Mouse (Mus musculus) T-helper 2 cell (primary cell): ENCODE results near the gene Rbms3.

Source experiments
- in situ Hi-C: fragments of 300-600 bp; cut with MboI, MseI; formaldehyde crosslinking; loops from one replicate; pipeline ENCODE4 v1.15.1; 2025; ENCODE audit warnings: high pct_unique_total_duplicates

The Rbms3 gene

GRCm38 (mm10) chr9:117252411-117252861 is 377.3 kb downstream of the Rbms3 start:
- in situ Hi-C loops, result no loop called here

GRCm38 (mm10) chr9:117251521-117252368 is 378.0 kb downstream of the Rbms3 start:
- in situ Hi-C loops, result no loop called here

- in situ Hi-C loops, result no loop called here
These were observed 378.9 kb downstream of the Rbms3 start for GRCm38 (mm10) chr9:117250831-117251165.

GRCm38 (mm10) chr9:117250036-117250830 is 379.5 kb downstream of the Rbms3 start:
- in situ Hi-C loops, result no loop called here

GRCm38 (mm10) chr9:117247311-117247980 is 382.3 kb downstream of the Rbms3 start:
- in situ Hi-C loops, result no loop called here

GRCm38 (mm10) chr9:117246173-117246572 is 383.5 kb downstream of the Rbms3 start:
- in situ Hi-C loops, result no loop called here

GRCm38 (mm10) chr9:117243365-117243764 is 386.3 kb downstream of the Rbms3 start:
- in situ Hi-C loops, result no loop called here

GRCm38 (mm10) chr9:117234726-117235075 is 395.0 kb downstream of the Rbms3 start:
- in situ Hi-C loops, result no loop called here

- in situ Hi-C loops, result no loop called here
These were observed 395.5 kb downstream of the Rbms3 start for GRCm38 (mm10) chr9:117234065-117234725.

- in situ Hi-C loops, result no loop called here
These were observed 407.0 kb downstream of the Rbms3 start for GRCm38 (mm10) chr9:117222741-117223140.

GRCm38 (mm10) chr9:117221481-117221880 is 408.2 kb downstream of the Rbms3 start:
- in situ Hi-C loops, result no loop called here

GRCm38 (mm10) chr9:117216026-117216755 is 413.5 kb downstream of the Rbms3 start:
- in situ Hi-C loops, result no loop called here

GRCm38 (mm10) chr9:117212023-117212422 is 417.7 kb downstream of the Rbms3 start:
- in situ Hi-C loops, result no loop called here

GRCm38 (mm10) chr9:117210344-117210743 is 419.4 kb downstream of the Rbms3 start:
- in situ Hi-C loops, result no loop called here

- in situ Hi-C loops, result no loop called here
These were observed 424.3 kb downstream of the Rbms3 start for GRCm38 (mm10) chr9:117205395-117205794.

- in situ Hi-C loops, result no loop called here
These were observed 429.6 kb downstream of the Rbms3 start for GRCm38 (mm10) chr9:117200067-117200658.

- in situ Hi-C loops, result no loop called here
These were observed 432.2 kb downstream of the Rbms3 start for GRCm38 (mm10) chr9:117197531-117197930.

GRCm38 (mm10) chr9:117192565-117193540 is 436.9 kb downstream of the Rbms3 start:
- in situ Hi-C loops, result no loop called here

- in situ Hi-C loops, result no loop called here
These were observed 437.6 kb downstream of the Rbms3 start for GRCm38 (mm10) chr9:117192093-117192492.
